Mouse (Mus musculus) gastrocnemius, postnatal 10 days (tissue): Measurements from ENCODE around the gene Gnb4. TPM values are rescaled to one million over a fixed set of nuclear protein-coding genes. Genes with fewer than 3 reads are reported as not detected.

ENCODE experiments used
- DNase-seq: peaks from one replicate; pipeline ENCODE4 v3.0.0; 2021; ENCODE audit warnings: mixed read lengths
- long read RNA-seq, 2 experiments: library from polyadenylated mRNA; stranded (forward); transcript quantifications; one replicate each; pipeline ENCODE4 v2.0.0; 2021
- total RNA-seq, 2 experiments: library from RNA; stranded (reverse); gene quantifications; 2 replicates each; pipeline ENCODE4 v1.2.3; 2021

The Gnb4 gene
- total RNA-seq = 10 to 100 TPM; 26.5 to 30.2 TPM
- long read RNA-seq, experiment 1, full-length matches to known transcripts = 47 of 53 reads
- long read RNA-seq, experiment 1, partial matches to known transcripts = 1 of 53 reads
- long read RNA-seq, experiment 1, other reads (novel, unspliced or antisense) = 5 of 53 reads
- long read RNA-seq, experiment 2, full-length matches to known transcripts = 29 of 33 reads
- long read RNA-seq, experiment 2, partial matches to known transcripts = 3 of 33 reads
- long read RNA-seq, experiment 2, other reads (novel, unspliced or antisense) = 1 of 33 reads

GRCm38 (mm10) chr3:32616331-32617052 lies at the start of gene Gnb4:
Gene Gnb4, minus strand, starts transcription at chr3:32616585.
- DNase-seq = peak; percentile 53

GRCm38 (mm10) chr3:32661556-32661930 lies 45.2 kb upstream of the Gnb4 start:
- no peak for DNase-seq

DNA sequence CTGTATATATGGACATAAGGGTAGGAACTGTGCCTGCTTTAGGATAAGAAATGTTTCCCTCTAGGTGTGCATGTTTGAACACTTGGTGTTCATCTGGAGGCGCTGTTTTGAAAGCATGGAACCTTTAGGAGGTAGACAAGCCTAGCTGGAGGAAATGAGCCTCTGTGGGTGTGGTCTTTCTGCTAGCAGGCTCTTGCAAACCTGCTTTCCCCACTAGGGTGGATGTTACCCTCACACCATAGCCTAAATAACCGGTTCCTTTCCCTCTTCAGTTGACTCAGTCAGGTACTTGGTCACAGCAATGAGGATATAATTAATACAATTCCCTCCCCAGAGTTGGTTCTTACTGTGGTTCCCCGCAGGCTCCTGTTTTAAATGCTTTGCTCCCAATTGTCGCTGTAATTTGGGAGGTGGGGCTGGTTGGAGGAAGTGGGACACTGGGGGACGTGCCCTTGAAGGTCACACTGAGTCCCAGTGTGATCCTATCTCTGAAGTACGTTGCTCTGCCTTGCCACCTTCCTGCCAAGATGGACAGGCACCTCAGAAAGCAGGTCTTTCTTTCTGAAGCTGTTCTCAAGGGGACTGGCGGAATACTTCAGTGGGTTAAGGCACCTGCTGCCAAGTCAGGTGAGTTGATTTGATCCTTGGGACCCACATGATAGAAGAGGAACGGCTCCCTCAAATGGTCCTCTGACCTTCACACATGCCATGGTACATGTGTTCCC lies 44.6 kb upstream of the Gnb4 start:
- no peak for DNase-seq

GRCm38 (mm10) chr3:32660276-32660675 lies 43.9 kb upstream of the Gnb4 start:
- DNase-seq = no peak

GRCm38 (mm10) chr3:32659506-32659905 lies 43.1 kb upstream of the Gnb4 start:
- DNase-seq = no peak

DNA sequence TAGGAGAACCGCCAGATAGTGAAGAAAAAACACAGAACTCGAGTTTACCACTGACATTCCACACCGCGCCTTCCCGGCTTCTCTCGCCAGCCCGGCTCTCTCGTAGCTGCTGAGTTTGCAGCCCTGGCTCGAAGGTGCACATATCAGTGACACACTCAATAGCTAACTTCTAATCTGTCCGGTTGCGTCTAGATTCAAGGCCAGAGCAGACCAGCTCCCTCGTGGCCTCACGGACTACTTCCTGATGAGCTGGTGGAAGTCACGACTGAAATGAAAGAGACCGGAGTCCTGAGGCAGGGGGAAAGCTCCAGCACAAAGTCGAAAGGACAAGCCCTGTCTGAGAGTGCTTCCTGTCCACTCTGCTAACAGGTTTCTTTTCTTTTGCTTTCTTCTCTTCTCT lies 42.4 kb upstream of the Gnb4 start:
- no peak for DNase-seq

DNA sequence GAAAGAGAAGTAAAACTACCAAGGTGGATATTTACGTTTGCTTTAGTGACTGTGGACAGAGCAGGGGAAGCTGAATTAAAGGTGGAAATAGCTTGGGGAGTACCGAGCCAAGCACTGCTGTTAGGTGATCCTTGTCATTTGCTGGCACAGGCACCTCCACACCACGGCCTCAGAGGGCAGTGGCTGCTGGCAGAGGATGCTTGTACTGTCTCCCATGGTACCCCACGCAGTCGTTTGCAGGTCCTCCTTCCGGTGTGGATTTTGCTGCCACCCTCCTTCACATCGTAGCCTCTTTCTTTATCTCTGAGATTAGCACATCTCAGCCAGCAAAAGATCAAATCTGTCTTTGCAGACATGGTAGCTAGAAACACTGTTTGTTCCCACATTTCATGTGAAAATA lies 42.0 kb upstream of the Gnb4 start:
- DNase-seq = no peak

DNA sequence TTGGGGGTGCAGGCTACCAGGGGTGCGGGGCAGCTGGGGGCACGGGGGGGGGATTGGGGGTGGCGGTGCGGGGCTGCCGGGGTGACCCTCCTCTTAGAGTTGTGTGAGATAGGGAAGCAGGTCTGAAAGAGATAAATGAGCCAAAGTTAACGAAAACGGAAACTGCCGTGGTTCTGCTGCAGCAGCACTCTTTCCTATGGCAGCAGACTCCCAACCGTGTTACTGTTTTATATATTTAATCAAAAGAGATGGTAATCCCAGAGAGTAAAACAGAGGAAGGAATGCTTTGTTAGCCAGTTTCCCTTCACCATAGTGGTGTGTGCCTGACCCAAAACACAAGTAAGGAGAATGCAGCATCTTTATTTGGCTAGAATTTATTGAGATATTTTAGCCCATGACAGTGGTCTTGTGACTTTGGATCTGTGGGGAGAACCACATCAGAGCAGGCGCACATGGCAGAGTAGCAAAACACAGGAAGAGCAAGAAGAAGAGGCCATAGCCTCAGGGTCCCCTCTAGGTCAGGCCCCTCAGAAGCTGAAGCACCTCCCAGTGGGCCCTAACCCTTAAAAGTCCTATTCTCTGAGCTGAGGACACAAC lies 40.1 kb upstream of the Gnb4 start:
- no peak for DNase-seq

DNA sequence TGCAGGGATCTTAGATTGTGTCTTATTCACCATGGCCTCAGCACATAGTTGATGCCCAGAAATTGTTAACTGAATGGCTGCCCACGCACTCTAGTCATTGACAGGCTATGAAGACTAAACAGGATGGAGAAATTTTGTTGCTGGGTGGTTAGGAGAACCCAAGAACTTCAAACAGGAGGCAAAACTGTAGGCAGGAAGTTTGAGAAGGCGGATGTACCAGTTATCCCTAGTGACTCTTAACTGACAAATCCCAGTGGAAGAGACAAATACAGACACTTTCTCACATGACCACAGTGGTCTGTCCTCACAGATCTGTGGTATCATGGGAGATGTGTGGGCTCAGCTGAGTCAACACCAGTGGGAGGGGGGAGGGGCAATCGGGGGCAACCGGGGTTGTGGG lies 39.6 kb upstream of the Gnb4 start:
- DNase-seq = no peak

DNA sequence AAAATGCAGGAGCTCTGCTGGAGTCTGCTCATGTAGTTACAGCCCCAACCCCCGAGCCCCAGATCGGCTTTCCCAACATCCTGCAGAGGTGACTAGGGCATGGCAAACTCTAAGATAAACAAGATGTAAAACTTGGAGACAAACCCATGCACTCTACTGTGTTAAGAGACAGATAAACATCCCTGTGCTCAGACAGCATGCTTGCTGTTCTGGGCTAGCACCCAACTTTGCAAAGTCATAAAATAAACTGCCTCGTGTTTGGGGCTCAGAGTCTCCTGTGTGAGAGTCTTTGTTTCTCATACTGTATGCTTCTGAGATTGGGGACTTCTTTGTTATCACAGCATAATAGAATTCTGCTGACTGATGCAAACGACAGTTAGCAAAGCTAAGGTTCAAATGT lies 36.4 kb upstream of the Gnb4 start:
- DNase-seq = no peak

DNA sequence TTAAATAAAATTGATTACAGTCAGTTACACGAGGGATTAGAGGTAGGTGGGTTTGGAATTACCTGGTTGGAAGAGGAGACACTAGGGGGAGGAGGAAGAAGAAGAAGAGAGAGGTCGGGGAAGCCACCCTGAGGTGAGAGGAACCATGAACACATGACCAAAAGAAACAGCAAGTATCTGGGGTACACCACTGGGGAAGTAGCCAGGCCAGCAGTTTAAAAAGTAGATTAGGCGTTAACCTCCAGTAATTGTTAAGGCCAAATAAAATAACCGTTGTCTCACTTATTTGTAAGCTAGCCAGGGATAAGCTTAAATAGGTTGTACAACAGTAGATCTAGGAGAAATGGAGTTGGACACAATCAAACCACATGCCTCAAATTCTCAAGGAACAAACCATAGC lies 32.9 kb upstream of the Gnb4 start:
- DNase-seq = no peak

DNA sequence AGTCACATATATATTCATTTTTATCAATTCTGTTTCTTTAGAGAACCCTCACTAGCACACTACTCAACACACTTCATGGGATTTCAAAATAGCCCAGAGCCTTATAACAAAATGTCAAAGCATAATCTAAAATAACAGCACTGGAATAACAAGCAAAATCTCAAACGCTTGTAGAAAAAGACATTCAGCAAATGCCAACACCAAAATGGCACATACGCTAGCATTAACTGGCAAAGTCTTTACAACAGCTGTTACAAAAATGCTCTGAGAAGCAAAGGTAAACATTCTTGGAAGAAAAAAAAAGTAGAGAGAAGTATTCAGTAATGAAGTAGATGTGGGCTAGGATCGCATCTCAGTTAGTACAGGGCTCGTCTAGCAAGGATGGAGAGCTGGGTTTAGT lies 30.5 kb upstream of the Gnb4 start:
- DNase-seq = no peak

DNA sequence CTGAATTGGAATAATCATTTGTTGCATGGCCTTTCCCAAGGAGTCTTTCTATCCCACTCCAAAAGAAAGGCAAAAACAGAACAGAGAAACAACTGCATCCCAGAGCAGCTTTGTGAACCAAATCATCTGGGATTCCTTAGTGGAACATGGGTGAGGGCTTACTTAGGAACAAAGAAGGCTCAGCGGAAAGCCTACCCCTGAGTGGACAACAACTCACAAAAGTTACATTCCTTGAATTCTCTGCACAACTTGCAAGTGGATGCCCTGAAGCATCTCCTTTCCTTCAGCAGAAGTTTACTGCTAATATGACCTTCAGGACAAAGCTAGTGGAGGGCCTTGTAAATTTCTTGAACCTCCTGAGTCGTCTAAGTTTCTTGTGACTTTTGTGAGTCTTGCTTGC lies 28.4 kb upstream of the Gnb4 start:
- no peak for DNase-seq

- no peak for DNase-seq
Measured at GRCm38 (mm10) chr3:32642116-32642515, 25.7 kb upstream of the Gnb4 start.

DNA sequence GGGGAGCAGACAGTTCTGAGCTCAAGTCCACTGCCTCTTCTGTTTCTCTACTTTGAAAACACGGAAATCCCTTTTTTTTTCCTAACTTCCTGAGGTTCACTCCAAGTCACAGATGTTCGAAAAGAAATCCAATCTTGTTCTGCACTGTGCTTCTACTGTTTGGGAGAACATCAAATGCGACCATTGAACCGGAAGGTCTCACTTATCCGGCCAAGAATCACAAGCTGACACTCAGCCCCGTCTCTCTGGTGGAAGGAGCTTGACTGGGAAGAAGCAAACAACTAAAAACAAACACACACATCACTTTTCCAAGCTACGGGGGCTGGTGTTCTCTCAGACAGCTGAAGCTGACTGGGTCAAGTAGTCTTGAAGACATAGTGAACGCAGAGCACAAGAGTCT lies 21.9 kb upstream of the Gnb4 start:
- no peak for DNase-seq

GRCm38 (mm10) chr3:32632760-32633264 lies 16.4 kb upstream of the Gnb4 start:
- no peak for DNase-seq

GRCm38 (mm10) chr3:32630210-32630609 lies 13.8 kb upstream of the Gnb4 start:
- DNase-seq = no peak

- DNase-seq = no peak
Measured at GRCm38 (mm10) chr3:32628141-32628540, 11.8 kb upstream of the Gnb4 start.

GRCm38 (mm10) chr3:32622106-32622505 lies 5.7 kb upstream of the Gnb4 start:
- DNase-seq = no peak

DNA sequence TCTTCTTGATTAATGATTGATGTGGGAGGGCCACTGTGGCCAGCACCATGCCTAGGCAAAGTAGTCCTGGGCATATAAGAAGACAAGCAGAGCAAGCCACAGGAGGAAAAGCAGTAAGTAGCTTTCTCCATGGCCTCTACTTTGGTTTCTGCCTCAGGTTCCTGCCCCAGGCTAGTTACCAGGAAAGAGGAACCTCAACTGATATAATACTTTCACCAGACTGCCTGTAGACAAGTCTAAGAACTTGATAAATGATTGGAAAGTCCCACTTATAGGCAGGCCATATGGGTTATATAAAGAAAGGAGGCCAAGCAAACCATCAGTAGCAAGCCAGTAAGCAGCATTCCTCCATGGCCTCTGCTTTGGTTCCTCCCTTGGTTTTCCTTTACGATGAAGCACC lies 5.3 kb upstream of the Gnb4 start:
- no peak for DNase-seq

DNA sequence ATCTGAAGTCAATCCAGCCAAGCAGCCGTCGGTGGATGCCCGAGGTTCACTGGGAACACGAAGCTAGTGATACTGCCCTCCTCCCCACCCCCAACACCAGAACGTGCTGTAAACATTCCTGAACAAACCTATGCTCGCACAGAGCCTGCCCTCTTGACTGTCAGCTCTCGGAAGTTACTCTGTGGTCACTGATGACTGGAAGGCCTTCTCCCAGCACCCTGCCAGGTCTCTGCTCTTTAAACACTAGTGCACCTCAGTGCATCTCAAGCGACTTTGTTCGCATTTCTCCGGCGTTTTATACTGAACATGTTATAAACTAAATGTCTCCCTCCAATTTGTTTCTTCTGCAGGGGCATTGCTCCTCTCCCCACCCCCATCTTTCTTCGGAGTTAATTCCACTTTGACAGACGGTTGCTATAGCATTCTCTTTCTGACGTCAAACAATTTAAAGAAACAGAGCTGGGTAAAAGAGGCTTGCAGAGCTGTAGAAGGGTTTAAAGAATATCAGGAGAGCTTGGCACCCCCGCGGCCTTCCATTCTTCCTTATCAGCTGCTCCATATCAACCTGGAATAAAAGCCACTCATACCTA lies 763 bp upstream of the Gnb4 start:
- no peak for DNase-seq

DNA sequence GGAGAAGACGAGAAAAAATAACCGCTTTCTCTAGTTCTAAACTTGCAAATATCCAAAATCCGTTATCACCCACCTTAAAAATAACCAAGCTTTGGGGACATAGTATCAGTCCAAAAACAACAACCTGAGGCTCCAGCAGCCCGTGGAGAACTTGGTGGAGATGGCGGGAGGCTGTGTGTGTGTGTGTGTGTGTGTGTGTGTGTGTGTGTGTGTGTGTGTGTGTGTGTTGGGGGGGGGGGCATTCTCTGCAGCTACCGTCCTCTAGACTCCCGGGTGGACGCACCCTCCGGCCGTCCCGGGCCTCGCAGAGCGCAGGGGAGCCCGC lies 417 bp downstream of the Gnb4 start:
- DNase-seq = no peak

DNA sequence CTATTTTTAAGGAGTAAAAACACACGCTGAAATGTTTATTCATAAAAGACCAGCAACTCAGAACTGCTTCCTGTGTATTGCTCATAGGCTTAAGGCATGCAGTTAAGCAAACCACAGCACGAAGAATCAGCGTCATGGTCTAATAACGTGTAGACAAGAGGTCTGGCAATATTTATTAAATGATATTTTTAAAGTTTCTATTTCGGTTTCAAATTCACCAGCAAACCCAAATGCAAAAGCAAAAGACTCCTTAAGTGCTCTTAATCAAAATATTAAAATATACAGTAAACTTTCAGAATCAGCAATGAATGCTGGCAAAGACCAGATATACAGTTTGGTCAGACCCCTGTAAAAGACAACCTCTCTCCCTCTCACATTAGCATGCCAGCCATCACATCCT lies 1.0 kb downstream of the Gnb4 start:
- DNase-seq = no peak
